Mouse (Mus musculus): ENCODE measurements around the gene Helq. TPM values are rescaled to one million over a fixed set of nuclear protein-coding genes. Genes with fewer than 3 reads are reported as not detected.

Gene Helq
- polyA plus RNA-seq, 1 experiment from 2014 or later = 22.2 TPM

GRCm38 (mm10) chr5:100771575-100771974 lies 26.8 kb downstream of the Helq start:
- H3K27ac ChIP-seq (ENCODE audit: low read length) = no peak overlapping the region
- H3K27me3 ChIP-seq (ENCODE audit: control insufficient read depth, insufficient read depth, low read length) = no peaks in the 10 kb centered on the region
- H3K4me2 ChIP-seq (replicated peaks; ENCODE audit: low read depth, low read length) = no peak overlapping the region
- no peak overlapping the region for H3K4me3 ChIP-seq (ENCODE audit: low read depth, low read length)
- peaks cover 46% of the 10 kb centered on the region for H3K36me3 ChIP-seq (ENCODE audit: control insufficient read depth, insufficient read depth, low read length)
- H3K9ac ChIP-seq (replicated peaks; ENCODE audit: low read depth, low read length) = no peak overlapping the region
- no peaks in the 10 kb centered on the region for H3K4me1 ChIP-seq (ENCODE audit: control insufficient read depth, insufficient read depth, low read length)
- 86% methylated on average over 4 of the region's 4 CpGs for WGBS
- no peak for ATAC-seq (ENCODE audit: insufficient number of reproducible peaks, insufficient read depth, low FRiP score, low read depth)
- H3K9me3 ChIP-seq (ENCODE audit: control insufficient read depth, low read depth, low read length) = no peaks in the 10 kb centered on the region

DNA sequence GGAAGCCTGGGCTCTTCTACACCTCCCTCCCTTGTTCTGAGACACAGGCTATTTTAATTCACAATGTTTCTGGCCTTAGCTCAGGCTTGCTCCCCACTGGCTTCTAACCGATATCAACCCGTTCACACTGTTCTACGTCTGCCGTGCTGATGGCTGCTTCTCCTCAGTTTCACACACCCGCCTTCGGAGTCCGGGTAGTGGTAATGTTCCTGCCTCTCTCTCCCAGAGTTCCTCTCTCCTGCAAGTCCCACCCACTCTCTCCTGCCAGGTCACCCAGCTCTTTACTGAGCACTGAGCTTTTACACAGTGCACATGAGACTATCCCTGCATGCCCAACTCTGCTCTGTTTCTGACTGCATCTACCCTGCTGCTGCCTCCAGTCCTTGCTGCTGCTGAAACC lies 32.4 kb downstream of the Helq start:
- no peak overlapping the region for H3K27ac ChIP-seq (ENCODE audit: low read length)
- WGBS = 91% methylated on average over 7 of the region's 7 CpGs
- no peak overlapping the region for H3K4me3 ChIP-seq (ENCODE audit: low read depth, low read length)
- H3K9me3 ChIP-seq (ENCODE audit: control insufficient read depth, low read depth, low read length) = no peaks in the 10 kb centered on the region
- no peaks in the 10 kb centered on the region for H3K27me3 ChIP-seq (ENCODE audit: control insufficient read depth, insufficient read depth, low read length)
- H3K4me1 ChIP-seq (ENCODE audit: control insufficient read depth, insufficient read depth, low read length) = no peaks in the 10 kb centered on the region
- no peak for ATAC-seq (ENCODE audit: insufficient number of reproducible peaks, insufficient read depth, low FRiP score, low read depth)
- H3K9ac ChIP-seq (replicated peaks; ENCODE audit: low read depth, low read length) = no peak overlapping the region
- H3K4me2 ChIP-seq (replicated peaks; ENCODE audit: low read depth, low read length) = no peak overlapping the region
- H3K36me3 ChIP-seq (ENCODE audit: control insufficient read depth, insufficient read depth, low read length) = peaks cover 56% of the 10 kb centered on the region

DNA sequence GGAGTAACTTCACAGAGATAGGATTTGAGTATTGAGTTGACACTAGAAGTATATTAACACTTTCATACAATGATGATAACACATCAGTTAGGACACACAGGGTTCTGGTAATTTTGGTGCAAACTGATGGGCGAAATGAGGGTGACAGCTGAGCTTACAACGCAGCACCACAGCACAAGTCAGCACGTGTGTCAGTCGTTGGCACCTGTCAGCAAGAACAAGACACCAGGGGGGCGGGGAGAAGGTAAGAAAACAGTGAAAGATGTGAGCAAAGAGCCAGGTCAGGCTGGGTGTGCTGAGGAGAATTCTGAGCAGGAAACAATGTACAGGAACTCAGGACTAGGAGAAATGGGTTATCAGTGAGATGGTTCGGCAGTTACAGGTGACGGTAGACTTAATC lies 36.7 kb downstream of the Helq start:
- Histone ChIP-seq H3K4me1 (ENCODE audit: control insufficient read depth, insufficient read depth, low read length) (no peaks in the 10 kb centered on the region), H3K27ac (ENCODE audit: low read length) (no peak overlapping the region), H3K4me3 (ENCODE audit: low read depth, low read length) (no peak overlapping the region), H3K27me3 (ENCODE audit: control insufficient read depth, insufficient read depth, low read length) (no peaks in the 10 kb centered on the region), H3K9ac (replicated peaks; ENCODE audit: low read depth, low read length) (no peak overlapping the region), H3K9me3 (ENCODE audit: control insufficient read depth, low read depth, low read length) (no peaks in the 10 kb centered on the region), H3K36me3 (ENCODE audit: control insufficient read depth, insufficient read depth, low read length) (peaks cover 27% of the 10 kb centered on the region), H3K4me2 (replicated peaks; ENCODE audit: low read depth, low read length) (no peak overlapping the region)
- 91% methylated on average over 7 of the region's 7 CpGs for WGBS
- no peak for ATAC-seq (ENCODE audit: insufficient number of reproducible peaks, insufficient read depth, low FRiP score, low read depth)

DNA sequence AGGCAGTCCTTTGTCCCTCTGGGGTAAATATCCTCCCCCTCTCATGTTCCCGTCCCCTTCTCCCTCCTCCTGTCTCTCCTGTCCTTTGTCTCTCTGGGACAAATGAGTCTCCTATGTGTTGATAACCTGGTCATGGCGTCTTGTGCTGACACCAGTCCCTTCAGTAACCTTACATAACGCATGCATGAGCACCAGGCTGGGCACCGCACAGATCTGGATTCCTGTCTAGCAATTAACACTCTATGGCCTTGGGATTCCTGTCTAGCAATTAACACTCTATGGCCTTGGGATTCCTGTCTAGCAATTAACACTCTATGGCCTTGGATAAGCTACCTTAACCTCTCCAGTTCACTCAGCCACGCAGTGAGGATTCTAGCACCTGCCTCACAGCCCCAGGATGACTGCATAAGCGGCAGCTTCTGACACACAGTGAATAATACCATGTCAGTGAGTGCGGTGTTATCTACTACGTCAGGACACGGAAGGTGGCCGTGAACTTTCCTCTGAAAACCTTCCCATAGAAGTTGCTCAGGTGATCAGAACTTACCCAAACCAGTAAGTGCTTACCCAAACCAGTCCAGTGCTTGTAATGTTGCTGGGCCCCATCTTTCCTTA lies 38.2 kb downstream of the Helq start:
- Histone ChIP-seq H3K9me3 (ENCODE audit: control insufficient read depth, low read depth, low read length) (no peaks in the 10 kb centered on the region), H3K36me3 (ENCODE audit: control insufficient read depth, insufficient read depth, low read length) (peaks cover 18% of the 10 kb centered on the region), H3K9ac (replicated peaks; ENCODE audit: low read depth, low read length) (no peak overlapping the region), H3K4me2 (replicated peaks; ENCODE audit: low read depth, low read length) (no peak overlapping the region), H3K4me1 (ENCODE audit: control insufficient read depth, insufficient read depth, low read length) (no peaks in the 10 kb centered on the region), H3K27me3 (ENCODE audit: control insufficient read depth, insufficient read depth, low read length) (no peaks in the 10 kb centered on the region), H3K27ac (ENCODE audit: low read length) (no peak overlapping the region), H3K4me3 (ENCODE audit: low read depth, low read length) (no peak overlapping the region)
- 79% methylated on average over 10 of the region's 10 CpGs for WGBS
- no peak for ATAC-seq (ENCODE audit: insufficient number of reproducible peaks, insufficient read depth, low FRiP score, low read depth)

DNA sequence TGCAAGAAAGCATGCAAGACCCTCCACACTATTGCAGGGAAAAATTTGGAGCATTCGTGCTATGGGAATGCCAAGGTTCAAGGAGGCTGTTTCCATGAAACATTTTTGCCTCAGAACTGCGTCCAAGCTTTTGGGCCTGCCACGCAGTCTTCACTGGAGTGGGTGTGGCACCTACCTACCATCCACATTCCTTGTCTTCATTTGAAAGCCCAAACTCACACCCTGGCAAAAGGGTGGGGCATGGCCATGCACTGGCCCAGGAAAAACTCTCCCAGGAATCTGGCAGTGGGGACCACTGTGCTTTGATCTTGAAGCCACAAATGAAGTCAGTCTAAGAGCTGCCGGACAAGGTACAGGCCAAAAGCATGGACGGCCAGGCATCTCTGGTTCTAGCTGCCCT lies 40.3 kb downstream of the Helq start:
- no peak overlapping the region for H3K4me3 ChIP-seq (ENCODE audit: low read depth, low read length)
- no peaks in the 10 kb centered on the region for H3K27me3 ChIP-seq (ENCODE audit: control insufficient read depth, insufficient read depth, low read length)
- H3K4me1 ChIP-seq (ENCODE audit: control insufficient read depth, insufficient read depth, low read length) = no peaks in the 10 kb centered on the region
- no peaks in the 10 kb centered on the region for H3K9me3 ChIP-seq (ENCODE audit: control insufficient read depth, low read depth, low read length)
- H3K9ac ChIP-seq (replicated peaks; ENCODE audit: low read depth, low read length) = no peak overlapping the region
- WGBS = 95% methylated on average over 5 of the region's 5 CpGs
- no peak overlapping the region for H3K27ac ChIP-seq (ENCODE audit: low read length)
- ATAC-seq (ENCODE audit: insufficient number of reproducible peaks, insufficient read depth, low FRiP score, low read depth) = no peak
- H3K4me2 ChIP-seq (replicated peaks; ENCODE audit: low read depth, low read length) = no peak overlapping the region
- H3K36me3 ChIP-seq (ENCODE audit: control insufficient read depth, insufficient read depth, low read length) = peaks cover 5% of the 10 kb centered on the region

- no peak overlapping the region for H3K9ac ChIP-seq (replicated peaks; ENCODE audit: low read depth, low read length)
- H3K27me3 ChIP-seq (ENCODE audit: control insufficient read depth, insufficient read depth, low read length) = no peaks in the 10 kb centered on the region
- 52% methylated on average over 7 of the region's 7 CpGs for WGBS
- ATAC-seq (ENCODE audit: insufficient number of reproducible peaks, insufficient read depth, low FRiP score, low read depth) = no peak
- H3K4me3 ChIP-seq (ENCODE audit: low read depth, low read length) = no peak overlapping the region
- H3K36me3 ChIP-seq (ENCODE audit: control insufficient read depth, insufficient read depth, low read length) = no peaks in the 10 kb centered on the region
- no peak overlapping the region for H3K27ac ChIP-seq (ENCODE audit: low read length)
- no peaks in the 10 kb centered on the region for H3K4me1 ChIP-seq (ENCODE audit: control insufficient read depth, insufficient read depth, low read length)
- H3K9me3 ChIP-seq (ENCODE audit: control insufficient read depth, low read depth, low read length) = no peaks in the 10 kb centered on the region
- no peak overlapping the region for H3K4me2 ChIP-seq (replicated peaks; ENCODE audit: low read depth, low read length)
Observed at GRCm38 (mm10) chr5:100753407-100753806, 45.0 kb downstream of the Helq start.

- Histone ChIP-seq H3K4me3 (ENCODE audit: low read depth, low read length) (no peak overlapping the region), H3K4me1 (ENCODE audit: control insufficient read depth, insufficient read depth, low read length) (no peaks in the 10 kb centered on the region), H3K27ac (ENCODE audit: low read length) (no peak overlapping the region), H3K36me3 (ENCODE audit: control insufficient read depth, insufficient read depth, low read length) (no peaks in the 10 kb centered on the region), H3K4me2 (replicated peaks; ENCODE audit: low read depth, low read length) (no peak overlapping the region), H3K27me3 (ENCODE audit: control insufficient read depth, insufficient read depth, low read length) (no peaks in the 10 kb centered on the region), H3K9ac (replicated peaks; ENCODE audit: low read depth, low read length) (no peak overlapping the region), H3K9me3 (ENCODE audit: control insufficient read depth, low read depth, low read length) (no peaks in the 10 kb centered on the region)
- WGBS = 66% methylated on average over 4 of the region's 4 CpGs
- no peak for ATAC-seq (ENCODE audit: insufficient number of reproducible peaks, insufficient read depth, low FRiP score, low read depth)
Observed at GRCm38 (mm10) chr5:100751655-100752054, 46.7 kb downstream of the Helq start.

- Histone ChIP-seq H3K9me3 (ENCODE audit: control insufficient read depth, low read depth, low read length) (no peaks in the 10 kb centered on the region), H3K4me1 (ENCODE audit: control insufficient read depth, insufficient read depth, low read length) (no peaks in the 10 kb centered on the region), H3K9ac (replicated peaks; ENCODE audit: low read depth, low read length) (no peak overlapping the region), H3K4me3 (ENCODE audit: low read depth, low read length) (no peak overlapping the region), H3K4me2 (replicated peaks; ENCODE audit: low read depth, low read length) (no peak overlapping the region), H3K27me3 (ENCODE audit: control insufficient read depth, insufficient read depth, low read length) (no peaks in the 10 kb centered on the region), H3K27ac (ENCODE audit: low read length) (no peak overlapping the region), H3K36me3 (ENCODE audit: control insufficient read depth, insufficient read depth, low read length) (no peaks in the 10 kb centered on the region)
- no peak for ATAC-seq (ENCODE audit: insufficient number of reproducible peaks, insufficient read depth, low FRiP score, low read depth)
- WGBS = 80% methylated on average over 10 of the region's 10 CpGs
Observed at GRCm38 (mm10) chr5:100750617-100751255, 47.7 kb downstream of the Helq start.

- no peaks in the 10 kb centered on the region for H3K36me3 ChIP-seq (ENCODE audit: control insufficient read depth, insufficient read depth, low read length)
- no peaks in the 10 kb centered on the region for H3K4me1 ChIP-seq (ENCODE audit: control insufficient read depth, insufficient read depth, low read length)
- H3K27me3 ChIP-seq (ENCODE audit: control insufficient read depth, insufficient read depth, low read length) = no peaks in the 10 kb centered on the region
- H3K27ac ChIP-seq (ENCODE audit: low read length) = no peak overlapping the region
- ATAC-seq (ENCODE audit: insufficient number of reproducible peaks, insufficient read depth, low FRiP score, low read depth) = no peak
- 90% methylated on average over 8 of the region's 8 CpGs for WGBS
- no peak overlapping the region for H3K9ac ChIP-seq (replicated peaks; ENCODE audit: low read depth, low read length)
- H3K9me3 ChIP-seq (ENCODE audit: control insufficient read depth, low read depth, low read length) = no peaks in the 10 kb centered on the region
- no peak overlapping the region for H3K4me3 ChIP-seq (ENCODE audit: low read depth, low read length)
- H3K4me2 ChIP-seq (replicated peaks; ENCODE audit: low read depth, low read length) = no peak overlapping the region
Observed at GRCm38 (mm10) chr5:100738802-100739201, 59.6 kb downstream of the Helq start.

Measured in stomach, embryonic 14.5 days (tissue).